Mouse (Mus musculus) midbrain, embryonic 13.5 days (tissue): Measurements from ENCODE around the gene Gm10142. TPM values are rescaled to one million over a fixed set of nuclear protein-coding genes. Genes with fewer than 3 reads are reported as not detected.
"Not testable (repeated sequence)": the region's sequence is repeated elsewhere in the genome, so short reads cannot be mapped to it uniquely, and the experiment has no call there.

ENCODE experiments used
- ATAC-seq: fragments of 200-750 bp; cut with Nextera tagmentation; 2 replicates; pipeline ENCODE4 v1.8.0; 2017; ENCODE audit warnings: mild to moderate bottlenecking, moderate TSS enrichment, moderate library complexity
- H3K27ac ChIP-seq: fragments of 300-500 bp; sonication (generic); 2 replicates; pipeline ENCODE4 v1.5.1; 2015; ENCODE audit warnings: inconsistent platforms, mild to moderate bottlenecking, moderate library complexity
- H3K27me3 ChIP-seq: fragments of 300-500 bp; sonication (generic); 2 replicates; pipeline ENCODE4 v1.6.1; 2015; ENCODE audit warnings: mild to moderate bottlenecking, inconsistent platforms
- H3K36me3 ChIP-seq: fragments of 300-500 bp; sonication (generic); 2 replicates; pipeline ENCODE4 v1.6.1; 2015; ENCODE audit warnings: mild to moderate bottlenecking, inconsistent platforms
- H3K4me1 ChIP-seq: fragments of 300-500 bp; sonication (generic); replicated peaks from 2 replicates; pipeline ENCODE4 v1.6.1; 2015; ENCODE audit warnings: inconsistent platforms
- H3K4me2 ChIP-seq: fragments of 300-500 bp; sonication (generic); replicated peaks from 2 replicates; pipeline ENCODE4 v1.6.1; 2015; ENCODE audit warnings: moderate library complexity, mild to moderate bottlenecking, inconsistent platforms
- H3K4me3 ChIP-seq: fragments of 300-500 bp; sonication (generic); replicated peaks from 2 replicates; pipeline ENCODE4 v1.5.1; 2015; ENCODE audit warnings: mild to moderate bottlenecking, inconsistent platforms
- H3K9ac ChIP-seq: fragments of 300-500 bp; sonication (generic); replicated peaks from 2 replicates; pipeline ENCODE4 v1.6.1; 2015; ENCODE audit warnings: mild to moderate bottlenecking, inconsistent platforms
- H3K9me3 ChIP-seq: fragments of 300-500 bp; sonication (generic); 2 replicates; pipeline ENCODE4 v1.6.1; 2016; ENCODE audit warnings: mild to moderate bottlenecking, inconsistent platforms
- WGBS: fragments of 180-500 bp; shearing (Covaris S2); methylation state at CpG from one replicate; pipeline ENCODE4 v1.1.7; 2015; 5-methylcytosine and 5-hydroxymethylcytosine counted together
- polyA plus RNA-seq: library from polyadenylated mRNA; unstranded; fragments of >200 nt; fragmentation: Nextera tagmentation; extraction: Ambion mirVana; gene quantifications from 2 replicates; pipeline ENCODE4 v1.2.1, GENCODE M21; 2015

The Gm10142 gene
- polyA plus RNA-seq, 1 experiment from 2014 or later, result not detected

DNA sequence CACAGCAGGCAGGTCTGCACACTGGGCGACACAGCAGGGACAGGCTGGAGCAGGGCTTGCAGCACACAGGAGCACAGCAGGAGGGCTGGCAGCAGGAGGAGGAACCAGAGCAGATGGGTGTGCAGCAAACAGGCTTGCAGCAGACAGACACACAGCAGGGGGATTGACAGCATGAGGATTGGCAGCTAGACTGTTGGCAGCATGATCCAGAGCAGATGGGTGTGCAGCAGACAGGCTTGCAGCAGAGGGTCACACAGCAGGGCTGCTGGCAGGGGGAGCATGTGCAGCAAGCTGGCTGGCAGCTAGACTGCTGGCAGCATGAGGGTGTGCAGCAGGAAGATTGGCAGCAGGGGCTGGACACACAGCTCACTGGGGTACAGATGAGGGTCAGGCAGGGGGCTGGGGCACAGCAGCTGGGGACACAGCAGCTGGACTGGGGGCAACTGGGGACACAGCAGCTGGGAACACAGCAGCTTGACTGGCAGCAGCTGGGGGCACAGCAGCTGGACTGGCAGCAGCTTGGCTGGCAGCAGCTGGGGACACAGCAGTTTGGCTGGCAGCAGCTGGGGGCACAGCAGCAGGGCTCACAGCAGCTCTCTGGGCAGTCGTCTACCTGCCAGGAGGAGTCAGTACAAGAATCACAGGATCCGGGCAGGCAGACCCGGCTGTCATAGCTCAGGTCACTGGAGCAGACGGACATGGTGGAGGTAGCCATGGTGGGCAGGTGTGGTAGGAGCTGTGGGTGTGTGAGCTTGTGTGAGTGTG lies 26.5 kb downstream of the Gm10142 start, which contains the start of gene Gm18596:
Gm18596 (minus strand) TSS at position 715 of the 765 bp plus-strand sequence.
- not testable (repeated sequence) for H3K36me3 ChIP-seq, H3K9me3 ChIP-seq, H3K4me3 ChIP-seq, H3K4me1 ChIP-seq, H3K4me2 ChIP-seq, H3K27me3 ChIP-seq, H3K9ac ChIP-seq, ATAC-seq
- H3K27ac ChIP-seq, result peak within 1 kb of the TSS; percentile 51; the same call in 1 of the 2 replicates
- WGBS, result 51% methylated on average over 5 of the region's 5 CpGs

- H3K4me3 ChIP-seq, H3K27ac ChIP-seq, H3K4me2 ChIP-seq, ATAC-seq, H3K9me3 ChIP-seq, H3K27me3 ChIP-seq, H3K36me3 ChIP-seq, H3K9ac ChIP-seq, H3K4me1 ChIP-seq: not testable (repeated sequence)
- 85% methylated on average over 1 of the region's 1 CpGs for WGBS
Observed at GRCm38 (mm10) chr10:77750686-77751085, 35.1 kb downstream of the Gm10142 start.

- not testable (repeated sequence) for H3K9me3 ChIP-seq, H3K27me3 ChIP-seq, H3K36me3 ChIP-seq, H3K9ac ChIP-seq, H3K4me3 ChIP-seq, ATAC-seq, H3K4me2 ChIP-seq, H3K4me1 ChIP-seq
- peak within 1 kb of the TSS; percentile 35; the same call in 1 of the 2 replicates for H3K27ac ChIP-seq
- WGBS, result 50% methylated on average over 1 of the region's 1 CpGs
Observed at GRCm38 (mm10) chr10:77751254-77751653, 35.6 kb downstream of the Gm10142 start, which contains the start of gene Gm9736. Gm9736 (minus strand) TSS chr10:77751354.

DNA sequence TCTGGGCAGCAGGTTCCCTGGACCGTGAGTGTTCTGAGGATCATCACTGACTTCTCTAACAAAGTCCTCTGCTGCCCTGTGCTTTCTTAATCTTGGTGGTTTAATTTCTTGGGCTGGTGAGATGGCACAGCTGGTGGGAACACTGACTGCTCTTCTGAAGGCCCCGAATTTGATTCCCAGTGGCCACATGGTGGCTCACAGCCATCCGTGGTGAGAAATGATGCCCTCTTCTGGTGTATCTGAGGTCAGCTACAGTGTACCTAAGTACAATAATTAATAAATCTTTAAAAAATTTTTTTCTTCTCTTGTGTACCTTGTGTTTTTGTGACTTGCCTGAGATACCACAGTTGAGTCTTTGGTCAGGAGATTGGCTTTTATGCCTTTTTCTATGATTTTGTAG lies 36.7 kb downstream of the Gm10142 start:
- not testable (repeated sequence) for H3K4me1 ChIP-seq, ATAC-seq, H3K4me3 ChIP-seq, H3K36me3 ChIP-seq, H3K4me2 ChIP-seq, H3K9ac ChIP-seq, H3K9me3 ChIP-seq, H3K27ac ChIP-seq, H3K27me3 ChIP-seq
- WGBS, result 65% methylated on average over 3 of the region's 3 CpGs

- Histone ChIP-seq H3K27me3 (no peaks in the 10 kb centered on the region), H3K4me3 (no peak overlapping the region), H3K9me3 (no peaks in the 10 kb centered on the region), H3K4me2 (no peak overlapping the region), H3K4me1 (0 out of 2 replicates have a peak, but pooled peaks cover 6% of the 10 kb centered on the region), H3K9ac (no peak overlapping the region), H3K27ac (no peak overlapping the region), H3K36me3 (no peaks in the 10 kb centered on the region)
- no peak for ATAC-seq
Observed at GRCm38 (mm10) chr10:77753448-77753847, 37.8 kb downstream of the Gm10142 start.

DNA sequence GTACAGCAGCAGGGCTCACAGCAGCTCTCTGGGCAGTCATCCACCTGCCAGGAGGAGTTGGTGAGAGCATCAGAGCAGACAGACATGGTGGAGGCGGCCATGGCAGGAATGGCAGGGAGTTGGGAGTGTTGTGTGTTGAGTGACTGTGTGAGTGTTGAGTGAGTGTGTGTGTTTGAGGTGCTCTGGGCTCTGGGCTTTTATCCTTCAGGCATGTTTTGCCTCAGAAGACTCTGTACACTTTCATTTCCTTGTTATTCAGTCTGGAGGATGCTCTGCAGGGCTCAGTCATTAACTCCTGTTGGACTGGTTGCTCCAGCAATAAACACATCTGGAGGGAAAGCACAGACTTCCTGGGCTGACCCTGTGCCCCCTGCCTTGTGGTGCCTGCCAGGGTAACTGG lies 44.0 kb downstream of the Gm10142 start, which contains the start of gene Gm3233:
Gm3233 (minus strand) TSS at position 101 of the 400 bp plus-strand sequence.
- H3K36me3 ChIP-seq, H3K4me3 ChIP-seq, ATAC-seq, H3K4me2 ChIP-seq, H3K9me3 ChIP-seq, H3K27me3 ChIP-seq, H3K27ac ChIP-seq, H3K4me1 ChIP-seq, H3K9ac ChIP-seq: not testable (repeated sequence)
- 70% methylated on average over 1 of the region's 1 CpGs for WGBS

Other genes starting within 250 kb of the Gm10142 start
- 38.5 and 41.6 TPM in 2 replicates for gene Fam207a, start 200.0 kb upstream of the Gm10142 start, polyA plus RNA-seq
- 0.61 and 0.87 TPM in 2 replicates for gene Itgb2, start 185.6 kb upstream of the Gm10142 start, polyA plus RNA-seq
- gene Pttg1ip, start 134.1 kb upstream of the Gm10142 start, polyA plus RNA-seq, result 57.5 and 59.0 TPM in 2 replicates
- 302 and 320 TPM in 2 replicates for gene Sumo3, start 109.7 kb upstream of the Gm10142 start, polyA plus RNA-seq
- gene Gm49325, start 109.6 kb upstream of the Gm10142 start, polyA plus RNA-seq, result 2.5 TPM in 1 of 2 replicates, not detected in the other
- gene Ube2g2, start 93.5 kb upstream of the Gm10142 start, polyA plus RNA-seq, result 89.8 and 95.5 TPM in 2 replicates
- gene Tspear, start 29.2 kb upstream of the Gm10142 start, polyA plus RNA-seq, result 0.67 and 1.2 TPM in 2 replicates
- gene Gm19402, start 25.1 kb upstream of the Gm10142 start, polyA plus RNA-seq, result not detected in 2 replicates
- gene Gm9508, start 18.6 kb upstream of the Gm10142 start, polyA plus RNA-seq, result not detected in 2 replicates
- gene Gm10272, start 9.2 kb upstream of the Gm10142 start, polyA plus RNA-seq, result not detected in 2 replicates
- not detected in 2 replicates for gene Gm10024, start 4.3 kb upstream of the Gm10142 start, polyA plus RNA-seq
- gene Krtap12-1, start 4.8 kb downstream of the Gm10142 start, polyA plus RNA-seq, result not detected in 2 replicates
- gene Gm10100, start 10.7 kb downstream of the Gm10142 start, polyA plus RNA-seq, result not detected in 2 replicates
- not detected in 2 replicates for gene Gm18596, start 26.8 kb downstream of the Gm10142 start, polyA plus RNA-seq
- not detected in 2 replicates for gene Gm9736, start 35.5 kb downstream of the Gm10142 start, polyA plus RNA-seq
- gene Gm3233, start 43.9 kb downstream of the Gm10142 start, polyA plus RNA-seq, result not detected in 2 replicates
- gene Gm3238, start 55.5 kb downstream of the Gm10142 start, polyA plus RNA-seq, result not detected in 2 replicates
- gene Gm7138, start 61.1 kb downstream of the Gm10142 start, polyA plus RNA-seq, result not detected in 2 replicates
- not detected in 2 replicates for gene Gm3250, start 66.7 kb downstream of the Gm10142 start, polyA plus RNA-seq
- not detected in 2 replicates for gene Gm7137, start 72.4 kb downstream of the Gm10142 start, polyA plus RNA-seq
- not detected in 2 replicates for gene Gm9639, start 79.3 kb downstream of the Gm10142 start, polyA plus RNA-seq
- not detected in 2 replicates for gene Gm19668, start 83.3 kb downstream of the Gm10142 start, polyA plus RNA-seq
- not detected in 2 replicates for gene Gm9507, start 96.0 kb downstream of the Gm10142 start, polyA plus RNA-seq
- gene Gm2696, start 98.9 kb downstream of the Gm10142 start, polyA plus RNA-seq, result not detected in 2 replicates
- not detected in 2 replicates for gene Krtap10-4, start 111.3 kb downstream of the Gm10142 start, polyA plus RNA-seq
- not detected in 2 replicates for gene Krtap10-10, start 120.1 kb downstream of the Gm10142 start, polyA plus RNA-seq
- gene Gm36176, start 131.0 kb downstream of the Gm10142 start, polyA plus RNA-seq, result not detected in 2 replicates
- gene Gm10318, start 137.1 kb downstream of the Gm10142 start, polyA plus RNA-seq, result not detected in 2 replicates
- not detected in 2 replicates for gene Gm3285, start 146.2 kb downstream of the Gm10142 start, polyA plus RNA-seq
- gene Lrrc3, start 186.7 kb downstream of the Gm10142 start, polyA plus RNA-seq, result 9.8 and 10.3 TPM in 2 replicates